Mouse (Mus musculus) spleen, postnatal 0 days (tissue): ENCODE data around the gene Gp5. TPM values are rescaled to one million over a fixed set of nuclear protein-coding genes. Genes with fewer than 3 reads are reported as not detected.

Source experiments
- polyA plus RNA-seq: library from polyadenylated mRNA; unstranded; fragments of >200 nt; fragmentation: Nextera tagmentation; extraction: Ambion mirVana; gene quantifications from 2 replicates; pipeline ENCODE4 v1.2.1, GENCODE M21; 2015

The Gp5 gene
- 10.2 and 11.8 TPM in 2 replicates for polyA plus RNA-seq

DNA sequence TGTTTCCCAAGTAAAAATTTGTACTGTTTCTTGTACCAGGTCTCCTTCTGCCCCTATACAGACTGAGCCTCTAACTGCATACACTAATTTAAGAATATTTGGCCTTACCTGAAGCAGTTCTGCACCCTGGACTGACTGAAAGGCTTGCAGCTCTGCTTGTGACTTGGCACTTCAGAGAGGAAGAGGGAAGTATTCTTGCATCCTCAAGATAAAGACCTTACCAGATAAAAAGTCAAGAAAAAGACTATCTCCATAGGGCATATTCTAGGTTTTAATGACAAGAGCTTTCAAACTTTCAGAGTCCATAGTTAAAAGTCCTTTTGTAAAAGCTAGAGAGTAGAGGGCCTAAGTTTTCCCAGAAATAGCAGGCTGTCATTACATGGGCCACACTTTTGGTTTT is at the start of gene Gp5:
Gp5 (minus strand) TSS at position 133 of the 400 bp plus-strand sequence.

DNA sequence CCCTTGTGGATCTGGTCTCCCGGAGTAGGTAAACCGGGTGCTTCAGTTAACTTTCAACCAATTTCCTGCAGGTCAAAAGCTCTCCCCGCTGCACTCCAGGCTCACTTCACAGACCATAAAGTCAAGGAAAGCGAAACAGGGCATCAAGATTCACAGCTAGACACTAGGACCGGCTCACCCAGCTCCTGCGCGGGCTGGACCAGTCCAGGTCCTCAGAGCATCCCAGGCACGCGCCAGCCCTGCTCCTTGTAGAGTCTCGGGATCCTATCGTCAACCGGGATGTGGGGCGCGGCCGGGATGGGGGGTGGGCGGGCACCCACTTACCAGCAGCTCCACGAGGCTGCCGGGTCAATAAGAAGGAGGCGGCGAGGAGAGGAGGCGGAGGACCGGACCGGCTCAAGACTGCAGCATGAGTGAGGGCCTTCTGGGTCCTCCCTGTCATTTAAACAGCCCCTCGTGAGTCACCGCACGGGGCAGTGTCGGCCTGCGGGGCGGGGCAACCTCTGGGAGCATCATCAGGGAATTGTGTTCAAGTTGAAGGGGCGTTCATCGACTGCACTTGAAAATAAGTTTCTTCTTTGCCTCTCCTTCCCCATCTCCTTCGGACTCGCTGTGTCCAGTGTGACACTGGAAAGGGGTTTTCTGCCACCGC is 27.6 kb downstream of the Gp5 start, which contains the start of gene Lrrc15:
Lrrc15 (minus strand) TSS at position 413 of the 652 bp plus-strand sequence.

DNA sequence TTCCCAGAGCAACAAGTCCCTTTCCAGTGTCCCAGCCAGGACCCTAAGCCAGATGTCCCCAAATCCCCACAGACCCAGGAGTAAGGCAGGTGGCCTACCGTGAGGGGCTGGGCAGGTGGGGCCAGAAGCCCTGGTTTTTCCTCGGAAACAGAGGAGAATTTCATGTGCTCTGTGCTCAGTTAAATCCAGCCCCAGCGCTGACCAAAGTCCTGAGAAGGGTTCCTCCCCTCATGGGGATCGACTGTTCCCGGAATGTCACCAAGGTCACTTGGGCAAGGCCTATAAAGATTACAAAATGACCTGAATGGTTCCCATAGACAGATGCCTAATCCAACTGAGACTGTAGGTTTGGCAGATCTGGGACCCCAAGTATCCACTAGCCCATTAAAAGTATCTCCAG is 43.2 kb downstream of the Gp5 start, which contains the start of gene Cpn2:
Cpn2 (minus strand) TSS at position 141 of the 400 bp plus-strand sequence.

Other genes with a start within 250 kb of the Gp5 start
- 23.7 and 26.1 TPM in 2 replicates for gene Hes1, start 246.4 kb downstream of the Gp5 start, polyA plus RNA-seq
- not detected in 2 replicates for gene Cpn2, start 43.3 kb downstream of the Gp5 start, polyA plus RNA-seq
- 0.14 and 0.18 TPM in 2 replicates for gene Lrrc15, start 27.5 kb downstream of the Gp5 start, polyA plus RNA-seq
- 13.9 and 15.7 TPM in 2 replicates for gene Atp13a3, start 95.2 kb upstream of the Gp5 start, polyA plus RNA-seq
- 3.7 and 5.7 TPM in 2 replicates for gene Tmem44, start 240.1 kb upstream of the Gp5 start, polyA plus RNA-seq